Mouse (Mus musculus): ENCODE data around the gene Tnfrsf17.

- TF ChIP-seq CTCF (IDR thresholded peaks at IDR 0.05; ENCODE audit: low read depth, low read length) (no peak), POLR2A (IDR thresholded peaks at IDR 0.05; ENCODE audit: extremely low read depth, insufficient read depth, low read length) (no peak)
Observed at GRCm38 (mm10) chr16:11359173-11359572, 45.6 kb downstream of the Tnfrsf17 start.
